Mouse (Mus musculus): ENCODE data around the gene Noxo1.

- no peak for TF ChIP-seq POLR2A (IDR thresholded peaks at IDR 0.05; ENCODE audit: control insufficient read depth, extremely low read depth, insufficient read depth, low read length, poor library complexity)
- TF ChIP-seq CTCF (IDR thresholded peaks at IDR 0.05; ENCODE audit: borderline replicate concordance, control insufficient read depth, extremely low read depth, insufficient read depth, low read length, poor library complexity): no peak
Measured at GRCm38 (mm10) chr17:24689251-24690081, 6.6 kb upstream of the Noxo1 start, which contains the start of gene Syngr3.
